Mouse (Mus musculus) stomach, embryonic 14.5 days (tissue): ENCODE measurements around the gene Brinp1. TPM values are rescaled to one million over a fixed set of nuclear protein-coding genes. Genes with fewer than 3 reads are reported as not detected.

Source experiments
- ATAC-seq: fragments of 200-750 bp; cut with Nextera tagmentation; 2 replicates; pipeline ENCODE4 v1.8.0; 2017; ENCODE audit warnings: low read depth, moderate TSS enrichment; ENCODE audit not compliant: insufficient number of reproducible peaks, insufficient read depth, low FRiP score
- H3K27ac ChIP-seq: fragments of 300-500 bp; sonication (generic); 2 replicates; pipeline ENCODE4 v1.5.1; 2014; ENCODE audit warnings: mild to moderate bottlenecking, low read length, moderate library complexity, mixed read lengths
- H3K27me3 ChIP-seq: fragments of 300-500 bp; sonication (generic); 2 replicates; pipeline ENCODE4 v1.6.1; 2014; ENCODE audit warnings: low read length, control low read depth, mixed read lengths; ENCODE audit not compliant: control insufficient read depth, insufficient read depth
- H3K36me3 ChIP-seq: fragments of 300-500 bp; sonication (generic); 2 replicates; pipeline ENCODE4 v1.6.1; 2014; ENCODE audit warnings: mild to moderate bottlenecking, control low read depth, low read length, moderate library complexity, mixed read lengths; ENCODE audit not compliant: control insufficient read depth, insufficient read depth
- H3K4me1 ChIP-seq: fragments of 300-500 bp; sonication (generic); 2 replicates; pipeline ENCODE4 v1.6.1; 2014; ENCODE audit warnings: low read length, control low read depth, mixed read lengths; ENCODE audit not compliant: control insufficient read depth, insufficient read depth
- H3K4me2 ChIP-seq: fragments of 300-500 bp; sonication (generic); replicated peaks from 2 replicates; pipeline ENCODE4 v1.6.1; 2014; ENCODE audit warnings: low read depth, low read length, control low read depth
- H3K4me3 ChIP-seq: fragments of 300-500 bp; sonication (generic); 2 replicates; pipeline ENCODE4 v1.5.1; 2014; ENCODE audit warnings: low read depth, low read length, control low read depth
- H3K9ac ChIP-seq: fragments of 300-500 bp; sonication (generic); replicated peaks from 2 replicates; pipeline ENCODE4 v1.6.1; 2014; ENCODE audit warnings: low read depth, mild to moderate bottlenecking, control low read depth, low read length, moderate library complexity, mixed read lengths
- H3K9me3 ChIP-seq: fragments of 300-500 bp; sonication (generic); 2 replicates; pipeline ENCODE4 v1.6.1; 2016; ENCODE audit warnings: low read depth, low read length, control low read depth; ENCODE audit not compliant: control insufficient read depth
- WGBS: fragments of 180-500 bp; shearing (Covaris S2); extraction: QIAGEN DNeasy Blood & Tissue Kit; methylation state at CpG from one replicate; pipeline ENCODE4 v1.1.7; 2014; 5-methylcytosine and 5-hydroxymethylcytosine counted together
- polyA plus RNA-seq: library from polyadenylated mRNA; unstranded; fragments of >200 nt; fragmentation: Nextera tagmentation; extraction: Ambion mirVana; gene quantifications from 2 replicates; pipeline ENCODE4 v1.2.1, GENCODE M21; 2014

The Brinp1 gene
- polyA plus RNA-seq, 1 experiment from 2014 or later = 17.3 TPM

DNA sequence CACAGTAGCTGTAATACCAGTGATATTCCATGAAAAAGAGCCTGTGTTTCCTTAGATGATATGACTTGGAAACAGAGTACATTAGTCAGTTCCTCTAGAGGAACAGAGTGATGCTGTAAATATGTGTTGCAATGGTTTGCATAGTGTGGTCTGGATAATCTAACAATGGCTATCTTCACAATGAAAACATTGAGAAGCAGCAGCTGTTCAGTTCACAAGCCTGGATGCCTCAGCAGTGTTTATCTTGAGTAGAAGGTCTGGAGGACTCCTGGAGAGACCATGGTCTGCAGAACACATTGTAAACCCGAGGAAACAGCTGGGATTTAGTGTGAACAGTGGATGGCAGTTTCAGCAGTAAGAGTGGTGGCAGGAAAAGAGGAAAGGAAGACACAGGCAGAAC lies 233.2 kb downstream of the Brinp1 start:
- H3K27me3 ChIP-seq = no peaks in the 10 kb centered on the region

More for the DNA sequence above, 233.2 kb downstream of the Brinp1 start:
- Histone ChIP-seq H3K4me2 (no peak overlapping the region), H3K4me3 (no peak overlapping the region), H3K9me3 (no peaks in the 10 kb centered on the region), H3K4me1 (no peaks in the 10 kb centered on the region), H3K36me3 (no peaks in the 10 kb centered on the region), H3K27ac (no peak overlapping the region), H3K9ac (no peak overlapping the region)
- ATAC-seq = no peak
- 11% methylated on average over 1 of the region's 1 CpGs for WGBS
